Mouse (Mus musculus) naive thymus-derived CD4-positive, alpha-beta T cell, adult 2 months (primary cell): ENCODE results near the gene Afdn.
"Not testable (repeated sequence)": the region's sequence is repeated elsewhere in the genome, so short reads cannot be mapped to it uniquely, and the experiment has no call there.

Experiments used
- DNase-seq: peaks from one replicate; pipeline ENCODE4 v3.0.0-alpha.2; 2011; ENCODE audit warnings: low read depth

The Afdn gene

DNA sequence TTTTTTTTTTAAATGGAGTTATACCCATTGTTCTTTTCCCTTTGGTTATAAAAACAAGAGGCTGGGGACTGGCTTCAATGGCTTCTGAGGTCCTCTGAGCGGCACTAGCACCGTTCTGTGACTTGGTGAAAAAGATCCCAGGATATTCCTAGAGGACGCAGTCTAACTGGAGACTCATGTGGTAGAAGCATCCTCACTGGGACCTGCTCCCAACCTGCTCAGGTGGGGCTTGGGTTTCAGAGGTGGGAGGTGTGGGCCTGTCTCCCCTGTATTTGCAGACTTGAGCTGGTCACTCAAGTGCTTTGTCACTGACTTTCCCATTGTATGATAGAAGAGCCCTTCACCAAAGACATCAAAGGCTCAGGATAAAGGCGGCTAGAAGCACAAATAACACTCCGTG is 20.4 kb upstream of the Afdn start:
- DNase-seq = no peak

- DNase-seq = no peak
Measured at GRCm38 (mm10) chr17:13740796-13741195, 19.5 kb upstream of the Afdn start.

DNA sequence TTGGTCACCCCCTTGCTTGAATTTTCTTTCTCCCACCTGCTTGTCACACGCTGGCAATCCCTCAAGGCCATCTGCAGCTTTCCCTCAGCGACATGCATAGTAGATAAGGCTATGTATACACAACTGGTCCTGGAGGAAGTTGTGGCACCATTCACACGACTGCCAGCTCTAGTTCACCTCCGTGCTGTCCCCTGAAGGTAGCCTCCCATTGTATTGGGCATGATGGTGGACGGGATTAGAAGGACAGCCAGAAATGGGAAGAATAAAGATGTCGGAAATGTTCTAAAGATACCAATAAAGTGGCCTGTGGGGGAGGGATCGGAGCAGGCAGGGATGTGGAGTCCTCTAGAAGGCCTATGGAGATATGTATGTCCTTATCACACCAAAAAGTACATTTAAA is 18.7 kb upstream of the Afdn start:
- no peak for DNase-seq

DNA sequence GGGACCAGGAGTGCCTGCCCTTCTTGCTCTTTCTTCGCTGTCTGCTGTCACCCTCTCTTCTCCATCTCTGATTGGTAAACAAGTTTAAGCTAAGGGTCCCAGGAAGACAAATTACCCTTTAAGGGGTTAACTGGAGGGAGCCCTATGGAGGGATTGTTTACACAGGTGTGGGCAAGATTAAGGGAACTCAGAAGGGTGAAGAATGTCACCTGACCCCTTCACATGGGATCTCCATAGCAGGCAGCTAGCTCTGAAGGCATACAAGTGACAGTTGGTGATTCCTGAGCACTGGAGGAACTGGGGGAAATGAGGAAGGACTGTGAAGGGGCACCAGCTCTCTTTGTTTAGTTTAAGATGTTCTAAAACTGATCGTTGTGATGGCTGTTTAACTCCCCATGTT is 18.0 kb upstream of the Afdn start:
- DNase-seq = no peak

- no peak for DNase-seq
Measured at GRCm38 (mm10) chr17:13742941-13743708, 17.2 kb upstream of the Afdn start.

GRCm38 (mm10) chr17:13743709-13744079 is 16.6 kb upstream of the Afdn start:
- DNase-seq = no peak

GRCm38 (mm10) chr17:13744219-13744618 is 16.1 kb upstream of the Afdn start:
- DNase-seq = no peak

DNA sequence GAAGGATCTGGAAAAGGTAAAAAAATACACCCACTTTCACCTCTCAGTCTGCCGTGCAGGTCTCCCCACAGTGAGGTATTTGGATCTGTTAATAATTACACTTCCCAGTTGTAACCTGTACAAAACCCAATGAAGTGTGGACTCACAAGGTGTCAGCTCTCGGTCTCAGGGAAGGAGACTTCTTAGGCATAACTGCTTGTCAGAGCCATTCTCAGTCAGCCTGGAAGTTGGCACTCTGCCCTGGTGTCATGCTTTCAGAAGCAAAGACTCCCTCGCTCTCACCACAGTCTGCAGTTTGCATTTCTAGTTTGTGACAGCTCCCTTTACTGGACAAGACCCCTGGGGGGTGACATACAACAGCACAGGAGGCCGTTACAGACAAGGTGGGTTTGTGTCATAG is 15.5 kb upstream of the Afdn start:
- DNase-seq = no peak

GRCm38 (mm10) chr17:13745373-13745772 is 15.0 kb upstream of the Afdn start:
- DNase-seq = no peak

DNA sequence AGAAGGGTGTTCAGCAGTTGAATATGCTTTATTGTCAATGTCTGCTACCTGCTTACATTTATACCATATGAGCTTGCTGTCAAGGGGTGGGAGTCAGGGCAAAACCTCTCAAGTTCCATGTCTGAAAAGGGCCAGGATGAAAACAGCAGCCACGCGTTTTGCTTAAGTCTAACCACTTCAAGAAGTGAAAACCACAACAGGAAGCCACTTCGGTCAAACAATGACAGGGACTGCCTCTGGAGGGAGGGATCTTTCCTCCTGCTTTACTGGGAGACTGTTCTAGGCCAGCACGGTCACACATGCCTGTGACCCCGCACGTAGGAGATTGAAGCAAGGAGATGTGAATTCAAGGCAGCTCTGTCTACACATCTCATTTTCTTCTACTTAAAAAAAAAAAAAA is 14.0 kb upstream of the Afdn start:
- DNase-seq = peak; percentile 16

GRCm38 (mm10) chr17:13747681-13748080 is 12.7 kb upstream of the Afdn start:
- DNase-seq = no peak

DNA sequence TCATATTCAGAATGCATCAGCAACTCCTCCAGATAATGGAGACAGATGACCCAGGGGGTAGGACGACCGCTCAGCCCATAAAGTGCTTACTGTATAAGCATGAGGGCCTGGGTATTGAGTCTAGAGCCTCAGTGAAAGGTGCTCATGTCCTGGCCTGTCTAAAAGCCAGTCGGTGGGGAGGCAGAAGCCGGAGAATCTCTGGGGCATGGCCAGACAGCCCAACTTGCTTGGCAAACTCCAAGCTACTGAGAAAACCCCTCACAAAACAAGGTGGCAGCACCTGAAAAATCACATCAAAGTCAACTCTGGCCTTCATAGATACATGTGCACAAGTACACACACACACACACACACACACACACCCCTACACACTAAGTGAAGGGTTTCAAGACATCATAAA is 11.3 kb upstream of the Afdn start:
- DNase-seq = no peak

DNA sequence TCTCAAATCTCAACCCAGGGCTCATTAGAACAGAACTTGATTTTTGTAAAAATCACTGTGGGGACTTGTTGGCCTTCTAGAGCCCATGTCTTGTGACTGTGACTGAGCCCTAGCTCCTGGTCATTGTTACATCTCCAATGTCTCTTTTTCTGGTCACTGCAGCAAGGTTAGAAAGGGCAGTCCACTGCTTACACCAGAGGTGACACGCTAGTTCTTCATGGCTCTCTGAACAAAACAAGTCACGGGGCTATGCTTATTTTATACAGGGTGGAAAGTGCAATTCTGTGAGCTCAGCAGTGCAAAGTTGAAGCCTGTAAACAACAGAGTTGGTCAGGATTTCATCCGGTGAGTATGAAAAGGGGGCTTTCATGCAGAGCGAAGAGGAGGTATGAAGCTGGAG is 6.4 kb upstream of the Afdn start:
- no peak for DNase-seq

DNA sequence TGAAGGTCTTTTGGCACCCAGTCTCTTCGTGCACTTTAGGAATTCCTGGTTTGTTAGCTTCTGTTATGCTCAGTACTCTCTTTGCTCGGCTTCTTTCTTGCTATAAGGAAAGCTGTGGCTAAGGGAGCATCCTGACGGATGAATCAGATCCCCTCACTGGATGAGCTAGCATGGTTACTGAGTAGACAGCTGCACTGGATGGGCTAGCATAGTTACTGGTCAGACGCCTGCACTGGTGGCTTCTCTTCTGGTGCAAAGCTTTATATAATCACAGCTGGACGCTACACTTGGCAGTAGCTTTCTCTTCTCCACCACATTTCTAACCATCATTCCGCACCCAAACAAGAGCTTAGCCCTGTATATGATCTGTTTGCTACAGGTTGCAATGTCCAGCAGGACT is 5.4 kb upstream of the Afdn start:
- no peak for DNase-seq

- DNase-seq = no peak
Measured at GRCm38 (mm10) chr17:13758586-13758985, 1.8 kb upstream of the Afdn start.

GRCm38 (mm10) chr17:13759156-13759852 is 1.0 kb upstream of the Afdn start:
- DNase-seq = no peak

DNA sequence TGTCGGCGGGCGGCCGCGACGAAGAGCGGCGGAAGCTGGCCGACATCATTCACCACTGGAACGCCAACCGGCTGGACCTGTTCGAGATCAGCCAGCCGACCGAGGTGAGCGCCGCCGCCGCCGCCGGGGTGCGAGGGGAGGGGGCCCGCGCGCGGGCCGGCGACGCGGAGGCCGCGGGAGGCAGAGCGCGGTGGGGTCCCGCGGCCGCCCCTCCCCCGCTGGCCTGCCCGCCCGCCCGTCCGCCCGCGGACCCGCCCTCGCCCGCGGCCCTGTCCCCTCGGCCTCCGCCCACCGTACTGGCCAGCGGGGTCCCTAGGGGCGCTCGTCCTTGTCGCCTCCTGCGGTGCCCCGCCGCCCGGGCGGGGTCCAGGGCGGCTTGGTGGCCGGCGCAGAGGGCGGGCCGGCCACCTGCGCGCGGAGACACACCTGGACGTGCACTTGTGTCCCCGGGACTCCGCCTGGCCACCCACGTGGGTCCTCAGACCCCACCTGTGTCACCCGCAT is 388 bp downstream of the Afdn start:
- no peak for DNase-seq

GRCm38 (mm10) chr17:13761179-13761913 is 1.0 kb downstream of the Afdn start, which contains the start of gene Tcte2:
Gene Tcte2 (minus strand): TSS chr17:13761825.
- peak; percentile 17 for DNase-seq

GRCm38 (mm10) chr17:13763819-13764218 is 3.5 kb downstream of the Afdn start:
- DNase-seq = no peak

GRCm38 (mm10) chr17:13764911-13765310 is 4.6 kb downstream of the Afdn start:
- DNase-seq = not testable (repeated sequence)

DNA sequence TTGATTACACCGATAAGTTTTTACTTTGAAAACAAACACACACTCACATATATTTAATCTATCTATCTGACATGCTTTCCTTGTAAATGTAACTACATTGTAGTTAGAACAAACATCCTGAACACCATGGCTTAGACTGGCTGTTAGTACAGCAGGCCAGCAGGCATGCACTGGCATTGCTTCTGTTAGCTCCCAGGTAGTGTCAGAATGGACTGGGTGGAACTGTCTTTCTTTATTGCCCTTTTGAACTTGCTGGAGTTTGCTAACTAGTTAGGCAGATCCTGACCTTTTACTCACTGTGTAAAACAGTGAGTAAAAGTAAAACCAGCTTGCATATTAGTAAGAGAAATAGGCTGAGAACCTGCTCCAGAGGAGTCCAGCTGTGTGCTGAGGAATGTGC is 8.2 kb downstream of the Afdn start:
- no peak for DNase-seq

DNA sequence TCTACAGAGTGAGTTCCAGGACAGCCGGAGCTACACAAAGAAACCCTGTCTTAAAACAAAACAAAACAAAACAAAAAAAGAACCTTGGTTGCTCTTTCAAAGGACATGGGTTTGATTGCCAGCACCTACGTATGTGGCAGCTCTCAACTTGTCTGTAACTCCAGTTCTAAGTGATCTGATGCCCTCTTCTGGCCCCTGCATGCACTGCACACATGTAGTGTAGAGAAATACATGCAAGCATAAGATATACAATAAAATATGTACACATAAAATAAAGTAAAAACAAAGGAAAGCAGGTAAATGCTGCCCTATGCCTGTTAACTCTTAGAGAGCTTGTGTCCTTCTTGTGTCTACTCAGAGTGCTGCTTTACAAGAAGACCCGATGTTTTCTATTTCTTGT is 8.9 kb downstream of the Afdn start:
- DNase-seq = no peak

DNA sequence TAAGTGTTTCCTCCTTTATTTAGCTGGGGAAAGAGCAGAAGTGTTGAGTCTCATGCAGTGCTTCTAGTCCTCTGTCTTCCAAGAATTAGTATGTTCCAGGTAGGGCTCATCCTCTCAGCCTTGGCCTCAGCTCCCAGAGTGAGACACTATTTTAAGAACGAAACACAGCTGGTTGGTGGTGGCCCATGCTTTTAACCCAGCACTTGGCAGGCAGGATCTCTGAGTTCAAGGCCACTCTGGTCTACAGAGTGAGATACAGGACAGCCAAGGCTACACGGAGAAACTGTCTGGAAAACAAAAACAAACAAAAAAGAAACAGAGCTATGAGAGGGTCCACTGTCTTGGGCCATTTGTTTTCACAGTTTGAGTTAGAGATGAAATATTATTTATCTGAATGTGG is 17.3 kb downstream of the Afdn start:
- DNase-seq = no peak
